ENCODE assay signal across 15 mouse cellular contexts in genomic region chr17:72414676-72415075, GRCm38 (mm10).
"Had no signal": no experiment of that assay in that cellular context is flagged by ENCODE, and none has a peak within 500 bp of the region (broad histone marks: within the 10 kb centered on the region; RNA-seq: fewer than 3 reads in every experiment).

No protein-coding gene starts in this region.

- H3K27ac ChIP-seq: kidney, embryonic 15.5 days; limb, embryonic 13.5 days; liver, embryonic 14.5 days; midbrain, embryonic 10.5 days; neural tube, embryonic 15.5 days had no signal

- H3K36me3 ChIP-seq: kidney, embryonic 15.5 days; limb, embryonic 13.5 days; midbrain, embryonic 10.5 days; neural tube, embryonic 15.5 days had no signal

- H3K27me3 ChIP-seq: kidney, embryonic 15.5 days; limb, embryonic 13.5 days; neural tube, embryonic 15.5 days had no signal

- H3K4me2 ChIP-seq: kidney, embryonic 15.5 days; limb, embryonic 13.5 days; neural tube, embryonic 15.5 days had no signal

- H3K4me3 ChIP-seq: kidney, embryonic 15.5 days; limb, embryonic 13.5 days; midbrain, embryonic 10.5 days; myocyte; neural tube, embryonic 15.5 days had no signal

- ATAC-seq: intestine, embryonic 16.5 days had no signal

- H3K9ac ChIP-seq: kidney, embryonic 15.5 days; limb, embryonic 13.5 days; liver, embryonic 14.5 days; neural tube, embryonic 15.5 days had no signal

- H3K4me1 ChIP-seq: kidney, embryonic 15.5 days; limb, embryonic 13.5 days; midbrain, embryonic 10.5 days; neural tube, embryonic 15.5 days had no signal

- DNase-seq: kidney, adult 2 months; kidney, postnatal 14 days; lung, adult 18-20 months; lung, postnatal 4 days; midbrain, embryonic 14.5 days; spleen, adult 18-20 months; thymus, adult 2 months; thymus, postnatal 25 days had no signal

- H3K9me3 ChIP-seq: kidney, embryonic 15.5 days; midbrain, embryonic 10.5 days; neural tube, embryonic 15.5 days had no signal
